Mouse (Mus musculus) hindbrain, embryonic 10.5 days (tissue): ENCODE measurements at regions not wholly inside any gene's neighbourhood (a gene's known extent, or its start where the extent isn't known, plus 50 kb on each side); places are given as distances from the start of the nearest gene placed in this dataset.

Source experiments
- DNase-seq: peaks from one replicate; pipeline ENCODE4 v3.0.0-alpha.2; 2017; ENCODE audit warnings: low spot score
- H3K27ac ChIP-seq: fragments of 300-500 bp; sonication (generic); 2 replicates; pipeline ENCODE4 v1.5.1; 2016; ENCODE audit warnings: mild to moderate bottlenecking, moderate library complexity
- H3K27me3 ChIP-seq: fragments of 300-500 bp; sonication (generic); 2 replicates; pipeline ENCODE4 v1.6.1; 2016; ENCODE audit warnings: mild to moderate bottlenecking; ENCODE audit not compliant: poor library complexity, insufficient read depth, severe bottlenecking
- H3K36me3 ChIP-seq: fragments of 300-500 bp; sonication (generic); 2 replicates; pipeline ENCODE4 v1.6.1; 2016; ENCODE audit warnings: mild to moderate bottlenecking, moderate library complexity
- H3K4me1 ChIP-seq: fragments of 300-500 bp; sonication (generic); replicated peaks from 2 replicates; pipeline ENCODE4 v1.6.1; 2016; ENCODE audit warnings: mild to moderate bottlenecking
- H3K4me3 ChIP-seq: fragments of 300-500 bp; sonication (generic); 2 replicates; pipeline ENCODE4 v1.5.1; 2016; ENCODE audit warnings: mild to moderate bottlenecking, moderate library complexity
- H3K9me3 ChIP-seq: fragments of 300-500 bp; sonication (generic); 2 replicates; pipeline ENCODE4 v1.6.1; 2016; ENCODE audit warnings: mild to moderate bottlenecking, moderate library complexity
- WGBS: fragments of 180-500 bp; shearing (Covaris S2); methylation state at CpG from one replicate; pipeline ENCODE4 v1.1.7; 2016; 5-methylcytosine and 5-hydroxymethylcytosine counted together

GRCm38 (mm10) chr12:117450106-117450505 is 66.2 kb upstream of the Rapgef5 start:
- DNase-seq = no peak
- no peaks in the 10 kb centered on the region for H3K9me3 ChIP-seq
- no peaks in the 10 kb centered on the region for H3K27me3 ChIP-seq
- H3K27ac ChIP-seq = no peak overlapping the region
- H3K36me3 ChIP-seq = no peaks in the 10 kb centered on the region
- peaks cover 16% of the 10 kb centered on the region for H3K4me1 ChIP-seq
- H3K4me3 ChIP-seq = no peak overlapping the region

DNA sequence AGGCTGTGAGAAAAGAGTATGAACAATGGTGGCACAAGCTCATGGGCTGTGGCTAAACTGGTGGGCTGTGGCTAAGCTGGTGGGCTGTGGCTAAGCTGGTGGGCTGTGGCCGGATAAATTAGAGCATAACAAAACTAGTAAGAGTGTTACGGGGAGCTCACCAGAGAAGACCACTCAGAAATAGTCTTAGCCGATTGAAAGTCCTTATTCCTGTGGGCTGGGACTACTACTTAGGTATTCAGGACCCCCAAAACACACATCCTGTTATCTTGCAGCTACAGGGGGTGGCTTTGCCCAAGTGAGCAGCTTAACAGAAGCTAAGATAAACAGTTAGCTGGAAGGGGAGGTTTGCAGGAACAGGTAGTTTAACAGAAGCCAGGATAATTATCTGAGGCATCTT is 65.4 kb upstream of the Rapgef5 start:
- H3K27ac ChIP-seq = no peak overlapping the region
- no peaks in the 10 kb centered on the region for H3K27me3 ChIP-seq
- no peaks in the 10 kb centered on the region for H3K36me3 ChIP-seq
- WGBS = 66% methylated on average over 3 of the region's 3 CpGs
- DNase-seq = no peak
- H3K9me3 ChIP-seq = no peaks in the 10 kb centered on the region
- H3K4me3 ChIP-seq = no peak overlapping the region
- H3K4me1 ChIP-seq = peaks cover 16% of the 10 kb centered on the region

DNA sequence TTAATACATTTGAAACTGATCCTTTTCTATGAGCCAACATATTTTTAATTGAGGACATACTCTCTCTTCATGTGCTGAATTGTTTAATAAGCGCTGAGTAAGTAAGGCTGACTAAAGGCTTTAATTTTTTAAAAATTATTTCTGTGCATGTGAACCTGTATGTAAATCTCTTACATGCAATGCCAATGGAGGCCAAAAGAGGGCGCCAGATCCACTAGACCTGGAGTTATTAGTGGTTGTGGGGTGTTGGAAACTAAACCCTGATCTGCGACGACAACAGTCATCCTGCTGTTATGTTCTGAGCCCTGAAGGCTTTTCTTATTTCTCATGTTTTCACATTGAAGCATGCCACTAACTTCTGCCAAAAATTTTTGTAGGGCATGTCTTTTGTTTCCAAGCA is 64.8 kb upstream of the Rapgef5 start:
- Histone ChIP-seq H3K36me3 (no peaks in the 10 kb centered on the region), H3K27ac (no peak overlapping the region), H3K4me1 (peaks cover 19% of the 10 kb centered on the region), H3K27me3 (no peaks in the 10 kb centered on the region), H3K9me3 (no peaks in the 10 kb centered on the region), H3K4me3 (no peak overlapping the region)
- WGBS = 60% methylated on average over 4 of the region's 4 CpGs
- no peak for DNase-seq

DNA sequence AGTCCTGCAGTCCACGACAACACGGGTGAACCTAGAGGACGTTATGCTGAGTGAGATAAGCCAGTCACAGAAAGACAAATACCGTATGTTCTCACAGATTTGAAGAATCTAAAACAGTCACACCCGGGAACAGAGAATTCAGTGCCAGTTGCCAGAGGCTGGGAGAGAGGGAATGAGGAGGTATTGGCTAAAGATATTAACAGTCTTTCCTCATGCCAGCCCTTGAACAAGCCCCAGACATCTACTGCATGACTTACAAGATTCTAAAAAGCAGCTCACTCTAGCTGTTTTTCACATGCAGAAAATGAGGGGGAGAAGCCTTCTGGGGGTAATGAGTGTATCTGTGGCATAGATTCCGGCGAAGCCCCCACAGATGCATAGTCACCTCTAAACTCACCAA is 60.5 kb upstream of the Rapgef5 start:
- Histone ChIP-seq H3K4me3 (no peak overlapping the region), H3K4me1 (peaks cover 7% of the 10 kb centered on the region; the same call in 1 of the 2 replicates), H3K27ac (no peak overlapping the region), H3K27me3 (0 out of 2 replicates have a peak, but pooled peaks cover 4% of the 10 kb centered on the region), H3K36me3 (no peaks in the 10 kb centered on the region), H3K9me3 (no peaks in the 10 kb centered on the region)
- 83% methylated on average over 7 of the region's 7 CpGs for WGBS
- DNase-seq = no peak

DNA sequence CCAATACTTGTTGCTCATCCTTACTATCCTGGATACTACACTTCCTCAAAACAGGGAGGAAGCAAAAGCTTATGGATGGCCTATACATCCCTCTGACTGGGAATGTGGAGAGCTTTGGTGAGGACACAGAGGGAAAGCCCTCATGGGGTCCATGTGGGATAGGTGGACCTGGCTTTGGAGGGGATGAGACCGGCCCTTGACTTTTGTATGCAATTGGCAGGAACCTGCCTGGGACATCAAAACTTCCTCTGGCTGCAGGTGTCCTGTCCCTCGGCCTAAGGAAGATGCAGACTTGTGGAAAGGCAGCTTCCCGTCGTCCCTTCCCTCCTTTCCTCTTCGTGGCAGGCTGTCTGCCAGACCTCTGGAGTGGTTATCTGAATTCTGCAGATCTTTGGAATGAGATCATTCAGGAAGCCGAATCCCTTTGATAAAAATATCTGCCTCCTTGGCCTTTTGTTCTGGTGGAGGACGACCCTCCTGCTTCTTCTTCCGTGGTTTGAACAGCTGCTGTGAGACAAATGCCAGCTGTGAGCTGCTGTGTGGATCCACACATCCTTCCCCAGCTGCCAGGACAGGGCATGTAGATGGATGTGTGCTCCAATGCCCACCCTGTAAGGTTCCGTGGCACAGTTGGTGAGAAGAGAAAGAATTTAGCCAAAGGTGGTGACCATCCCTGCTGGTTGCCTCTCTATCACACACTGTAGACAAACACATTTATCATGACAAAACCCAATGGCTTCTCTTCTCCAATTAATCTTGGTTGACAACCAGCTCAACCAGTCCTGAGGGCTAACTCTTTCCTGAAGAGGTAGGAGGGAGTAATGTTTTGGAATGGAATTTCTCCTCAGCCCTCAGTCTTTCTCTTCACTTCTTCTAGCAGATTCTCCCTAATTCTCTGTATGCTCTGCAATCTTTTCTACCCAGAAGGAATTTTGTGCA is 57.9 kb upstream of the Rapgef5 start:
- peaks cover 7% of the 10 kb centered on the region; the same call in 1 of the 2 replicates for H3K4me1 ChIP-seq
- no peaks in the 10 kb centered on the region for H3K9me3 ChIP-seq
- no peaks in the 10 kb centered on the region for H3K36me3 ChIP-seq
- H3K27me3 ChIP-seq = 0 out of 2 replicates have a peak, but pooled peaks cover 4% of the 10 kb centered on the region
- H3K27ac ChIP-seq = no peak overlapping the region
- WGBS = 54% methylated on average over 9 of the region's 9 CpGs
- DNase-seq = no peak
- H3K4me3 ChIP-seq = no peak overlapping the region

GRCm38 (mm10) chr12:117459541-117459940 is 56.7 kb upstream of the Rapgef5 start:
- no peak overlapping the region for H3K4me3 ChIP-seq
- WGBS = 94% methylated on average over 4 of the region's 4 CpGs

GRCm38 (mm10) chr12:117465206-117465605 is 51.1 kb upstream of the Rapgef5 start:
- WGBS = 94% methylated on average over 3 of the region's 3 CpGs
- H3K27ac ChIP-seq = no peak overlapping the region
- H3K4me1 ChIP-seq = peaks cover 11% of the 10 kb centered on the region
- no peaks in the 10 kb centered on the region for H3K36me3 ChIP-seq
- no peak overlapping the region for H3K4me3 ChIP-seq
- DNase-seq = no peak
- no peaks in the 10 kb centered on the region for H3K9me3 ChIP-seq
- no peaks in the 10 kb centered on the region for H3K27me3 ChIP-seq

More at GRCm38 (mm10) chr12:117459541-117459940, 56.7 kb upstream of the Rapgef5 start:
- Histone ChIP-seq H3K27ac (no peak overlapping the region), H3K4me1 (peaks cover 7% of the 10 kb centered on the region; the same call in 1 of the 2 replicates), H3K27me3 (0 out of 2 replicates have a peak, but pooled peaks cover 4% of the 10 kb centered on the region), H3K36me3 (no peaks in the 10 kb centered on the region), H3K9me3 (no peaks in the 10 kb centered on the region)
- DNase-seq = no peak

- Histone ChIP-seq H3K27me3 (no peaks in the 10 kb centered on the region), H3K36me3 (no peaks in the 10 kb centered on the region), H3K27ac (no peak overlapping the region), H3K9me3 (no peaks in the 10 kb centered on the region), H3K4me1 (peaks cover 11% of the 10 kb centered on the region), H3K4me3 (no peak overlapping the region)
- WGBS = 64% methylated on average over 7 of the region's 7 CpGs
- no peak for DNase-seq
These were observed 50.3 kb upstream of the Rapgef5 start for GRCm38 (mm10) chr12:117465998-117466397.
